ENCODE assay signal across 8 mouse cellular contexts in genomic region chr13:63154851-63155571, GRCm38 (mm10).
DNase-seq lines count a peak whose midpoint lies in the region; ATAC-seq and TF ChIP-seq lines count a peak whose summit lies in the region.

No protein-coding gene starts in this region.

- no peak overlapping the region for H3K27ac ChIP-seq in kidney, embryonic 14.5 days (ENCODE audit: low read depth, low read length)
- peak overlapping the region; percentile 78 for H3K27ac ChIP-seq in embryonic facial prominence, embryonic 13.5 days
- H3K27ac ChIP-seq in layer of hippocampus, adult 2 months = peak overlapping the region; percentile 71

- H3K27me3 ChIP-seq in kidney, embryonic 14.5 days (ENCODE audit: control insufficient read depth, insufficient read depth, low read length) = no peaks in the 10 kb centered on the region
- H3K27me3 ChIP-seq in embryonic facial prominence, embryonic 13.5 days = no peaks in the 10 kb centered on the region

- 77% methylated on average over 7 of the region's 7 CpGs for WGBS in kidney, embryonic 14.5 days
- WGBS in embryonic facial prominence, embryonic 13.5 days = 37% methylated on average over 7 of the region's 7 CpGs

- TF ChIP-seq CTCF in layer of hippocampus, adult 2 months (conservative IDR thresholded peaks at IDR 0.05) = no peak

- no peak for ATAC-seq in kidney, embryonic 14.5 days (ENCODE audit: low FRiP score, low TSS enrichment)
- ATAC-seq in embryonic facial prominence, embryonic 13.5 days (ENCODE audit: insufficient number of reproducible peaks, insufficient read depth, low FRiP score, low TSS enrichment, low read depth) = peak; percentile 71; the same call in 1 of the 2 replicates
- ATAC-seq in erythroblast, adult 5-6 weeks (replicated peaks; ENCODE audit: low FRiP score, poor library complexity, severe bottlenecking) = no peak

- peak; percentile 50 for DNase-seq in kidney, adult 11 months
- peak; percentile 65 for DNase-seq in adipocyte (ENCODE audit: low spot score)
- DNase-seq in layer of hippocampus, adult 2 months (ENCODE audit: low spot score in 2 of 2) = peak; percentile 71 to 86
- DNase-seq in adrenal gland, postnatal 36 days = no peak
- no peak for DNase-seq in adrenal gland, adult (ENCODE audit: inconsistent age in 2 of 2, low spot score in 1 of 2)

- no peak overlapping the region for H3K4me2 ChIP-seq in kidney, embryonic 14.5 days (replicated peaks; ENCODE audit: low read depth, low read length)
- no peak overlapping the region for H3K4me2 ChIP-seq in embryonic facial prominence, embryonic 13.5 days

- 0 out of 2 replicates have a peak, but pooled peaks cover 3% of the 10 kb centered on the region for H3K9me3 ChIP-seq in kidney, embryonic 14.5 days (ENCODE audit: control insufficient read depth, low read length)
- H3K9me3 ChIP-seq in embryonic facial prominence, embryonic 13.5 days = no peaks in the 10 kb centered on the region; the same call in 1 of the 2 replicates

- H3K9ac ChIP-seq in kidney, embryonic 14.5 days (ENCODE audit: low read depth, low read length) = no peak overlapping the region
- H3K9ac ChIP-seq in embryonic facial prominence, embryonic 13.5 days = no peak overlapping the region

- H3K4me1 ChIP-seq in kidney, embryonic 14.5 days (ENCODE audit: control insufficient read depth, insufficient read depth, low read length) = peaks cover 10% of the 10 kb centered on the region; the same call in 1 of the 2 replicates
- H3K4me1 ChIP-seq in embryonic facial prominence, embryonic 13.5 days = peaks cover 24% of the 10 kb centered on the region

- H3K4me3 ChIP-seq in kidney, embryonic 14.5 days (ENCODE audit: low read length) = no peak overlapping the region
- H3K4me3 ChIP-seq in embryonic facial prominence, embryonic 13.5 days = no peak overlapping the region
- no peak overlapping the region for H3K4me3 ChIP-seq in layer of hippocampus, adult 2 months

- H3K36me3 ChIP-seq in kidney, embryonic 14.5 days (ENCODE audit: control insufficient read depth, insufficient read depth, low read length) = no peaks in the 10 kb centered on the region
- no peaks in the 10 kb centered on the region for H3K36me3 ChIP-seq in embryonic facial prominence, embryonic 13.5 days

Comparison
In these comparisons a context has a peak if more than half of its experiments do, and no peak if none do; other contexts are left out.
1. DNase-seq: peak in kidney, adult 11 months (single experiment), adipocyte (single experiment) and layer of hippocampus, adult 2 months (2 of 2); none in adrenal gland, postnatal 36 days (0 of 2) and adrenal gland, adult (0 of 2).